Mouse (Mus musculus) heart, embryonic 11.5 days (tissue): ENCODE results near the gene Bspry. TPM values are rescaled to one million over a fixed set of nuclear protein-coding genes. Genes with fewer than 3 reads are reported as not detected.

Source experiments
- ATAC-seq: fragments of 200-750 bp; cut with Nextera tagmentation; replicated peaks from 2 replicates; pipeline ENCODE4 v1.8.0; 2017; ENCODE audit warnings: moderate library complexity; ENCODE audit not compliant: insufficient number of reproducible peaks, low FRiP score, low TSS enrichment
- H3K27ac ChIP-seq: fragments of 300-500 bp; sonication (generic); 2 replicates; pipeline ENCODE4 v1.5.1; 2014; ENCODE audit warnings: mild to moderate bottlenecking, low read depth, low read length
- H3K27me3 ChIP-seq: fragments of 300-500 bp; sonication (generic); 2 replicates; pipeline ENCODE4 v1.6.1; 2014; ENCODE audit warnings: mild to moderate bottlenecking, low read length, mixed read lengths; ENCODE audit not compliant: control insufficient read depth, insufficient read depth
- H3K36me3 ChIP-seq: fragments of 300-500 bp; sonication (generic); 2 replicates; pipeline ENCODE4 v1.6.1; 2014; ENCODE audit warnings: mild to moderate bottlenecking, low read length, moderate library complexity, mixed read lengths; ENCODE audit not compliant: control insufficient read depth, insufficient read depth
- H3K4me1 ChIP-seq: fragments of 300-500 bp; sonication (generic); 2 replicates; pipeline ENCODE4 v1.6.1; 2014; ENCODE audit warnings: low read length; ENCODE audit not compliant: control insufficient read depth, insufficient read depth
- H3K4me2 ChIP-seq: fragments of 300-500 bp; sonication (generic); 2 replicates; pipeline ENCODE4 v1.6.1; 2014; ENCODE audit warnings: mild to moderate bottlenecking, moderate library complexity
- H3K4me3 ChIP-seq: fragments of 300-500 bp; sonication (generic); 2 replicates; pipeline ENCODE4 v1.5.1; 2014; ENCODE audit warnings: low read depth, low read length
- H3K9ac ChIP-seq: fragments of 300-500 bp; sonication (generic); 2 replicates; pipeline ENCODE4 v1.6.1; 2014; ENCODE audit warnings: mild to moderate bottlenecking, low read depth, low read length, moderate library complexity
- H3K9me3 ChIP-seq: fragments of 300-500 bp; sonication (generic); replicated peaks from 2 replicates; pipeline ENCODE4 v1.6.1; 2016; ENCODE audit warnings: low read length; ENCODE audit not compliant: control insufficient read depth
- WGBS: fragments of 180-500 bp; shearing (Covaris S2); extraction: QIAGEN DNeasy Blood & Tissue Kit; methylation state at CpG from one replicate; pipeline ENCODE4 v1.1.7; 2014; ENCODE audit not compliant: insufficient replicate concordance; 5-methylcytosine and 5-hydroxymethylcytosine counted together
- polyA plus RNA-seq: library from polyadenylated mRNA; unstranded; fragments of >200 nt; fragmentation: Nextera tagmentation; extraction: Ambion mirVana; gene quantifications from 2 replicates; pipeline ENCODE4 v1.2.1, GENCODE M21; 2014

The Bspry gene
- polyA plus RNA-seq, 1 experiment from 2014 or later, result 0.83 TPM

DNA sequence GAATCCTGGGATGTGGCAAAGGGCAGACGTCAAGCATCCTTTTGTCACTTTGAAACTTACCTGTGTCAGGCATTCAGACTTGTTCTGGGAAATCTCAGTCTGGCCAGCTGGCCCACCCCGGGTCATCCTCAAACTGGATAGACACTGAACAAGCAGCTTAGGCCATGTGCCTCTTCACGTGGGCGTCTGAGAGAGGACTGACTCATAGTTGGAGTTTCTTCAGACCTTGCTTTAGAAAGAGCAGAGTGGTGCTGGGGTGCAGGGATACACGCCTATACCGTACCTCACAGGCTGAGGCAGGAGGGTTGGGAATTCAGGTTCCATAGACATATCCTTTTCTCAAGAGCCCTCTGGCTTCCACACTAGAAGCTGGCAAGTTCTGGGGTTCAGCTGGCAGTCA, 63.9 kb downstream of the Bspry start:
- Histone ChIP-seq H3K36me3 (no peaks in the 10 kb centered on the region), H3K27ac (no peak overlapping the region), H3K4me2 (no peak overlapping the region), H3K4me3 (no peak overlapping the region), H3K4me1 (no peaks in the 10 kb centered on the region), H3K9me3 (no peaks in the 10 kb centered on the region), H3K9ac (no peak overlapping the region), H3K27me3 (no peaks in the 10 kb centered on the region)
- 78% methylated on average over 6 of the region's 6 CpGs for WGBS
- no peak for ATAC-seq

GRCm38 (mm10) chr4:62544801-62545200, 64.9 kb downstream of the Bspry start:
- Histone ChIP-seq H3K27me3 (no peaks in the 10 kb centered on the region), H3K4me2 (no peak overlapping the region), H3K4me3 (no peak overlapping the region), H3K27ac (no peak overlapping the region), H3K9ac (no peak overlapping the region), H3K9me3 (no peaks in the 10 kb centered on the region), H3K36me3 (no peaks in the 10 kb centered on the region), H3K4me1 (no peaks in the 10 kb centered on the region)
- no peak for ATAC-seq

Other genes with a start within 250 kb of the Bspry start
- 8.9 and 9.0 TPM in 2 replicates for gene Zfp37, start 249.0 kb upstream of the Bspry start, polyA plus RNA-seq
- gene Slc31a2, start 217.5 kb upstream of the Bspry start, polyA plus RNA-seq, result 14.4 and 15.4 TPM in 2 replicates
- gene Fkbp15, start 119.5 kb upstream of the Bspry start, polyA plus RNA-seq, result 15.9 and 17.6 TPM in 2 replicates
- gene Slc31a1, start 119.3 kb upstream of the Bspry start, polyA plus RNA-seq, result 39.0 and 48.7 TPM in 2 replicates
- 101 and 103 TPM in 2 replicates for gene Cdc26, start 71.4 kb upstream of the Bspry start, polyA plus RNA-seq
- gene Prpf4, start 71.3 kb upstream of the Bspry start, polyA plus RNA-seq, result 17.0 and 18.0 TPM in 2 replicates
- gene Rnf183, start 44.8 kb upstream of the Bspry start, polyA plus RNA-seq, result not detected in 2 replicates
- gene Wdr31, start 9.2 kb upstream of the Bspry start, polyA plus RNA-seq, result 2.9 and 3.0 TPM in 2 replicates
- 6.7 and 11.4 TPM in 2 replicates for gene Hdhd3, start 23.4 kb downstream of the Bspry start, polyA plus RNA-seq
- 117 and 140 TPM in 2 replicates for gene Alad, start 39.9 kb downstream of the Bspry start, polyA plus RNA-seq
- gene Pole3, start 45.0 kb downstream of the Bspry start, polyA plus RNA-seq, result 59.4 and 64.1 TPM in 2 replicates
- gene 4933430I17Rik, start 45.3 kb downstream of the Bspry start, polyA plus RNA-seq, result 0.34 and 0.87 TPM in 2 replicates
- gene Rgs3, start 79.8 kb downstream of the Bspry start, polyA plus RNA-seq, result 49.8 and 54.3 TPM in 2 replicates